Mouse (Mus musculus) testis, adult 2 months (tissue): ENCODE measurements around the gene Nav2.

ENCODE experiments used
- CTCF ChIP-seq: fragments of 200-500 bp; IDR thresholded peaks from 2 replicates; pipeline ENCODE4 v1.5.1; 2012; ENCODE audit warnings: low read depth, mild to moderate bottlenecking, inconsistent platforms, low read length, moderate library complexity; ENCODE audit not compliant: control insufficient read depth, insufficient read depth, insufficient replicate concordance
- POLR2A ChIP-seq: fragments of 200-500 bp; IDR thresholded peaks from 2 replicates; pipeline ENCODE4 v1.6.1; 2012; ENCODE audit warnings: low read depth, mild to moderate bottlenecking, inconsistent platforms, low read length, moderate library complexity; ENCODE audit not compliant: control insufficient read depth

DNA sequence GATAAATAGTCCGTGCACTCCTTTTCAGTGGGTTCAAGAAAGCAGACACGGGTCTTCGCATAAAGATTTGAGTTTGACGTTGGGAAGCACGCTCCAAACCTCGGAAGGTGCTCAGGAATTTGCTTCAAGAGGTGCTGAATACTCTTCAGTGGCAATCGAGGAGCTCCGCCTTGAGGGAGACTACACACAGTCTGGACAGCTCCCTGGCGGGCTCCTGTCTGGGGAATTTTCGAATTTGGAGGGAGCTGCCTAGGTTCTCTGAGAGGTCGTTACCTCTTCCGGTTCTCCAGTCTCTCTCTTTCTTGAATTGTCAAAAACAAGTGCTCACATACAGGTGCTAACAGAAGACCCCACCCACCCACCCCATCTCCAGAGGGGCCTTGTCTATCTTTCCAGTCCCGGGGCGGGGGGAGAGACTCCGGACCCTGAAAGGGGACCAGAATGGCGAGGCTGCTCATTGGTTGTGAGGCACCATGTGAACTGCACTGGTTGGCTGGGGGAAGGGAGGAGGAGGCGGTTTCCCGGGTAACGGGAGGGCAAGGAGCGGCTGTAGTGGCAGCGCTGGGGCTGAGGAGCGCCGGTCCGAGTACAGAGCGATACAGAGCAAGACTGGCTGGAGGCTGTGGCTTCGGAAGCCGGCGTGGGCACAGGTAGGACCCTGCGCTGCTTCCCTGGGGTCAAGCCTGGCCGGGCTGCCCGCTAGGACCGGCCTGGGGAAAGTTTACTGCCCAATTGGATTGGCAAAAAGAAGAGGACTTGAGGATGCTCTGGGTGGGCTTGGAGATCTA lies 50.2 kb downstream of the Nav2 start:
- TF ChIP-seq POLR2A (0 out of 2 replicates have a peak, but pooled peaks have one; percentile 21), CTCF (no peak)
